Mouse (Mus musculus): Measurements from ENCODE around the gene Bptf.

- TF ChIP-seq CTCF (IDR thresholded peaks at IDR 0.05; ENCODE audit: borderline replicate concordance, insufficient read depth, low read depth, low read length): no peak
- TF ChIP-seq POLR2A (IDR thresholded peaks at IDR 0.05; ENCODE audit: borderline replicate concordance, insufficient read depth, low read length): no peak
Observed at GRCm38 (mm10) chr11:107064590-107064989, 67.3 kb downstream of the Bptf start.

Measured in cerebellum, adult 2 months (tissue).